Mouse (Mus musculus) lung, embryonic 15.5 days (tissue): ENCODE measurements around the gene Iglon5. TPM values are rescaled to one million over a fixed set of nuclear protein-coding genes. Genes with fewer than 3 reads are reported as not detected.
A peak's percentile ranks its signal among the peaks of the same experiment; 100 is the strongest.

Experiments used
- ATAC-seq: fragments of 200-750 bp; cut with Nextera tagmentation; 2 replicates; pipeline ENCODE4 v1.8.0; 2017; ENCODE audit warnings: moderate number of reproducible peaks, borderline replicate concordance; ENCODE audit not compliant: low FRiP score, low TSS enrichment; ENCODE audit errors: extremely low read depth
- H3K27ac ChIP-seq: fragments of 300-500 bp; sonication (generic); 2 replicates; pipeline ENCODE4 v1.5.1; 2015; ENCODE audit warnings: moderate library complexity, mild to moderate bottlenecking, inconsistent platforms
- H3K27me3 ChIP-seq: fragments of 300-500 bp; sonication (generic); 2 replicates; pipeline ENCODE4 v1.6.1; 2015; ENCODE audit warnings: inconsistent platforms
- H3K36me3 ChIP-seq: fragments of 300-500 bp; sonication (generic); 2 replicates; pipeline ENCODE4 v1.6.1; 2015; ENCODE audit warnings: inconsistent platforms
- H3K4me1 ChIP-seq: fragments of 300-500 bp; sonication (generic); 2 replicates; pipeline ENCODE4 v1.6.1; 2015; ENCODE audit warnings: inconsistent platforms
- H3K4me2 ChIP-seq: fragments of 300-500 bp; sonication (generic); 2 replicates; pipeline ENCODE4 v1.6.1; 2015; ENCODE audit warnings: inconsistent platforms, mild to moderate bottlenecking, moderate library complexity
- H3K4me3 ChIP-seq: fragments of 300-500 bp; sonication (generic); 2 replicates; pipeline ENCODE4 v1.5.1; 2015; ENCODE audit warnings: mild to moderate bottlenecking, inconsistent platforms
- H3K9ac ChIP-seq: fragments of 300-500 bp; sonication (generic); 2 replicates; pipeline ENCODE4 v1.6.1; 2015; ENCODE audit warnings: inconsistent platforms
- H3K9me3 ChIP-seq: fragments of 300-500 bp; sonication (generic); 2 replicates; pipeline ENCODE4 v1.6.1; 2016; ENCODE audit warnings: inconsistent platforms
- WGBS: fragments of 180-500 bp; shearing (Covaris S2); methylation state at CpG from one replicate; pipeline ENCODE4 v1.1.7; 2015; 5-methylcytosine and 5-hydroxymethylcytosine counted together
- polyA plus RNA-seq: library from polyadenylated mRNA; unstranded; fragments of >200 nt; fragmentation: Nextera tagmentation; extraction: Ambion mirVana; gene quantifications from 2 replicates; pipeline ENCODE4 v1.2.1, GENCODE M21; 2015

The Iglon5 gene
- 0.39 and 0.48 TPM in 2 replicates for polyA plus RNA-seq

DNA sequence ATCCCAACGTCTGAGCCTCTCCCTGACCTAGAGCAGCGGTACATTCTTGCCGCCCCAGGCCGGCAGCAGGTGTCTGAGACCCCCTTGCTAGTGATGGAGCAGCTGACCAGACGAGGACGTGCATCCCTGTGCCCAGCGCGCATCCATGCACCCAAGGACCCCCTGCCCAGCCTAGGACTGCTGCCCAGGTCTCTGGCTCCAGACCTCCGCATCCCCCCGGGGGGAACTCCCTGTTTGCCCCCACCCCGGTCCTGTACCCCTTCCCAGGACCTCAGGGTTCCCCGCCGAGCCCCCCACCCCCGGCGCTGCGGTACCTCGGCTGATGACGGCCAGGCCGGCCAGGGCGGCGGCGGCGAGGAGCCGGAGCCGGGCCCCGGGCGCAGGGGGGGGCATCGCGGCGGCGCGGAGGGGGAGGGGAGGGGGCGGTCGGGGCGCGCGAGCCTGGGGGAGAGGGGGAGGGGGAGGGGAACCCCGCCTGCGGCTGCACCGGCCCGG, at the start of gene Iglon5:
Gene Iglon5, minus strand, starts transcription at position 445 of the 495 bp plus-strand sequence.
- peak within 1 kb of the TSS; percentile 19; the same call in 1 of the 2 replicates for H3K9ac ChIP-seq
- 0 out of 2 replicates have a peak, but pooled peaks cover 7% of the 10 kb centered on the region for H3K27me3 ChIP-seq
- peak; percentile 33; the same call in 1 of the 2 replicates for ATAC-seq
- H3K9me3 ChIP-seq = no peaks in the 10 kb centered on the region
- peak within 1 kb of the TSS; percentile 75 for H3K4me2 ChIP-seq
- H3K4me1 ChIP-seq = no peaks in the 10 kb centered on the region
- H3K36me3 ChIP-seq = no peaks in the 10 kb centered on the region
- whole genome bisulfite sequencing = 2% methylated on average over 23 of the region's 41 CpGs
- peak within 1 kb of the TSS; percentile 42 for H3K4me3 ChIP-seq
- no peak within 1 kb of the TSS for H3K27ac ChIP-seq

DNA sequence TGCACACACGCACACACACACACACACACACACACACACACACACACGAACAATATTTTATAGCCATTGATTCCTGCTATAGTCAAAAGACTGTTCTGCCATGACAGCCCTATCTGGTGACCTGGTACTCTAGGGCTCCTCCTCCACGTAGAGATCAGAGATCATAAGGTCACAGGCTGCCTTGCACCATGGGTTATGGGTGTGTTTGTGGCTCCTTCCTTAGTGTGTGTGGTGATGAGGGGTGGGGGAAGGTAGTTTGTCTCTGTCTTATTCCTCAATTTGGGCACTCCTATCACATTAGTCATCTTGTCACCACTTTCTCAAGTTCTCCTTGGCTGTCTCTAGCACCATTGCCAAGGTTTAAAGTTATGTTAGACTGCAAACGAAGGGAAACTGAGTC, 48.6 kb upstream of the Iglon5 start:
- H3K4me3 ChIP-seq = no peak overlapping the region
- no peak overlapping the region for H3K4me2 ChIP-seq
- H3K9ac ChIP-seq = no peak overlapping the region
- H3K27ac ChIP-seq = no peak overlapping the region
- 65% methylated on average over 4 of the region's 4 CpGs for WGBS
- H3K36me3 ChIP-seq = no peaks in the 10 kb centered on the region
- no peaks in the 10 kb centered on the region for H3K27me3 ChIP-seq
- ATAC-seq = no peak
- H3K4me1 ChIP-seq = no peaks in the 10 kb centered on the region
- no peaks in the 10 kb centered on the region for H3K9me3 ChIP-seq

- ATAC-seq = no peak
- 78% methylated on average over 9 of the region's 9 CpGs for WGBS
Observed at GRCm38 (mm10) chr7:43532936-43533505, 43.1 kb upstream of the Iglon5 start.

DNA sequence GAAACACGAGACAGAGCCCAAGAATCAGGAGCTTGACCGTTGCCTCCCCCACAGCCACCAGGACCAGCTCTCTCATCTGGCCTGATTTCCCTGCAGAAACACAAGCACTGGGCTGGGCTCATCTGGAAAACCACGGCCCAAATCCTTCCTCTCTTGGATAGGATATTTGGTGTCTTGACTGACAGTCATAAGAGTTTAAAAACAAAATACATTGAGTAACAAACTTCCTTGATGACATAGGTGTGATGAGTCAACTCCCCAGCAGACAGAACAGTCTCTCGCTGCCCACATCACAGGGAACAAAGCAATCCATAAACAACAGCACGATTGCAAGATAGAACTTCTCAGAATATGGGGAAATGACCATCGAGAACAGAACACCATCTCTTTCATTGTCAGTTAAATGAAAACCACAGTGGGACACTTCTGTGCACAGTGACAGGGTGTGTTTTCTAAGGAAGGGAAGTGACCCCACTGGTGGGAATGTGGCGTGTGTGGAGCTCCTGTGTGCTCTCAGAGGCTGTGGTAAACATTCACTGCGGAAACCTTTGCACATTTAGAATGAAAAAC, 40.4 kb upstream of the Iglon5 start:
- WGBS = 58% methylated on average over 8 of the region's 8 CpGs
- no peaks in the 10 kb centered on the region for H3K9me3 ChIP-seq

More at GRCm38 (mm10) chr7:43532936-43533505, 43.1 kb upstream of the Iglon5 start:
- H3K4me2 ChIP-seq = no peak overlapping the region
- H3K4me3 ChIP-seq = no peak overlapping the region
- H3K36me3 ChIP-seq = no peaks in the 10 kb centered on the region
- H3K9me3 ChIP-seq = no peaks in the 10 kb centered on the region
- H3K27me3 ChIP-seq = no peaks in the 10 kb centered on the region
- no peaks in the 10 kb centered on the region for H3K4me1 ChIP-seq
- no peak overlapping the region for H3K9ac ChIP-seq
- H3K27ac ChIP-seq = no peak overlapping the region

DNA sequence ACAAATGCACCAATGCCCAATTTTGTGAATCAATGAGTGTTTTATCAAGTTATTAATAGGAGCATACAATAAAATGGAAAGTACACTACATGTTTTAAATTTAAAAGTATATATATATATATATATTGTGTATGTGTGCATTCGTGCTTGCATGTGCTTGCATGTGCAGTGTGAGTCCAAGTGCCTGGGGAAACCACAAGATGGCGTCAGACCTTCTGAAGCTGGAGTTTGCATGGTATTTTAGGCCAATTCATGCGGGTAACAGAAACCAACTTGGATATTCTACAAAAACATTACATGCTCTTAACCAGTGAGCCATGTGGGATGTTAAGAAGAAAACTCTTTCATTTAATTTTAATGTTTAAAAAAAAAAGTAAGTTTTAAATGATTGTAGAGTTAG, 35.4 kb upstream of the Iglon5 start:
- no peak for ATAC-seq
- Histone ChIP-seq H3K27me3 (no peaks in the 10 kb centered on the region), H3K4me2 (no peak overlapping the region), H3K9ac (no peak overlapping the region), H3K4me1 (no peaks in the 10 kb centered on the region), H3K36me3 (no peaks in the 10 kb centered on the region), H3K27ac (no peak overlapping the region), H3K9me3 (no peaks in the 10 kb centered on the region), H3K4me3 (no peak overlapping the region)
- 41% methylated on average over 3 of the region's 3 CpGs for WGBS

More for the DNA sequence above, 40.4 kb upstream of the Iglon5 start:
- no peaks in the 10 kb centered on the region for H3K27me3 ChIP-seq
- H3K4me3 ChIP-seq = no peak overlapping the region
- no peak overlapping the region for H3K9ac ChIP-seq
- no peaks in the 10 kb centered on the region for H3K4me1 ChIP-seq
- ATAC-seq = no peak
- H3K4me2 ChIP-seq = no peak overlapping the region
- H3K27ac ChIP-seq = no peak overlapping the region
- H3K36me3 ChIP-seq = no peaks in the 10 kb centered on the region

DNA sequence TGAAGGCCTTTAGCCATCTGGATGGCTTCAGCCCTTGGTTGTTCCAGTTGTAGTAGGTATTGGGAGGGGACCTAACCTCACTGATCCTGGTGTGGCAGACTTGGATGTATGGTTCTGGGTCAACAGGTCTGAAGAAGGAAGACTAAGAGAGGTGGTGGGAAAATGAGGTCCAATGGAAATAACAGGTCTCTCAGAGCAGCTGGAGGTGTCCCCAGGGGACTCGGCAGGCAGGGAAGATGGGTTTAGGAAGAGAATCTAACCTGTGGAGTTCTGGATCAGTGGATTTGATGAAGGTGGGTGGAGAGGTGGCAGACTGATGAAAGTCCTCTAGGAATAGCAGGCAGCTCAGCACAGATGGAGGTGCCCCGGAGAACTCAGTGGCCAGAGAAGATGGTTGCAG, 32.9 kb upstream of the Iglon5 start:
- H3K4me1 ChIP-seq = no peaks in the 10 kb centered on the region
- H3K4me2 ChIP-seq = no peak overlapping the region
- no peaks in the 10 kb centered on the region for H3K9me3 ChIP-seq
- no peak for ATAC-seq
- no peaks in the 10 kb centered on the region for H3K27me3 ChIP-seq
- H3K27ac ChIP-seq = no peak overlapping the region
- no peaks in the 10 kb centered on the region for H3K36me3 ChIP-seq
- no peak overlapping the region for H3K4me3 ChIP-seq
- WGBS = 85% methylated on average over 2 of the region's 2 CpGs
- H3K9ac ChIP-seq = no peak overlapping the region

DNA sequence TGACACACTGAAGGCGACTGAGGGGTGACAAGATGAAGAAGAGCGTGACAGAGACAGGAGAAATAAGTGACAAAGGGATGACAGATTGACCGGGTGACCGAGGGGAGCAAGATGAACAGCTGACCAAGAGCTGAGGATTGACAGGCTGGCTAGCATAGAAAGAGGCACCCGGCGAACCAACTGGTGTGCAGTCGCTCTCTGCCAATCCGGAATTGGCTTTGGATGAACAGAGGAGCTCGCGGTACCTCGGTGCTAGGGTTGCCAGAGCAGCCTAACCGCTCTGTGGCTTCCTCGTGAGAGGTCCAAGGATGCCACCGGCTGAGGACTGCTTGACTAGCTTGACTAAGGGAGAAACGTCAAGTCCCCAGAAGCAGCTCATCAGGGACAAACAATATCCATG, 28.5 kb upstream of the Iglon5 start:
- H3K36me3 ChIP-seq = no peaks in the 10 kb centered on the region
- no peaks in the 10 kb centered on the region for H3K9me3 ChIP-seq
- no peak overlapping the region for H3K4me2 ChIP-seq
- no peak overlapping the region for H3K9ac ChIP-seq
- no peaks in the 10 kb centered on the region for H3K4me1 ChIP-seq
- WGBS = 81% methylated on average over 15 of the region's 15 CpGs
- no peaks in the 10 kb centered on the region for H3K27me3 ChIP-seq
- H3K27ac ChIP-seq = no peak overlapping the region
- no peak for ATAC-seq
- no peak overlapping the region for H3K4me3 ChIP-seq

DNA sequence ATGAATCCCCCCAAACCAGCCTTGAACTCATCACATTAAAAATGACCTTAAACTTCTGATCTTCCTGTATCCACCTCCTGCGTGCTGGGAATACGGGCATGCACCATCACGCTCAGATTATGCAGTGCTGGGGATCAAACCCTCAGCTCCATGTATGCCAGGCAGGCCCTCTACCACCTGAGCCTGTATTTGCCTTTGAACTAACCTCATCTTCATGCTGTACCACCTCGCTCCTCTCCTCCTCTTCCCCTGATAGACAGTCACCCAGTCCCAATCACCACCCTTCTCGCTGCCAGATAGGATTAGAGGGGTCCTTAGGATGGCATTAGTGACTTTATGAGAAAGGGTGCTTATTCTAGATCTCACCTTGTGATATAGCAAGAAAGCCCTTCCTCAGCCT, 25.2 kb upstream of the Iglon5 start:
- no peak overlapping the region for H3K27ac ChIP-seq
- 78% methylated on average over 5 of the region's 5 CpGs for WGBS
- H3K27me3 ChIP-seq = no peaks in the 10 kb centered on the region
- H3K9ac ChIP-seq = no peak overlapping the region
- ATAC-seq = no peak
- no peaks in the 10 kb centered on the region for H3K9me3 ChIP-seq
- no peak overlapping the region for H3K4me2 ChIP-seq
- H3K36me3 ChIP-seq = no peaks in the 10 kb centered on the region
- H3K4me3 ChIP-seq = no peak overlapping the region
- H3K4me1 ChIP-seq = no peaks in the 10 kb centered on the region

DNA sequence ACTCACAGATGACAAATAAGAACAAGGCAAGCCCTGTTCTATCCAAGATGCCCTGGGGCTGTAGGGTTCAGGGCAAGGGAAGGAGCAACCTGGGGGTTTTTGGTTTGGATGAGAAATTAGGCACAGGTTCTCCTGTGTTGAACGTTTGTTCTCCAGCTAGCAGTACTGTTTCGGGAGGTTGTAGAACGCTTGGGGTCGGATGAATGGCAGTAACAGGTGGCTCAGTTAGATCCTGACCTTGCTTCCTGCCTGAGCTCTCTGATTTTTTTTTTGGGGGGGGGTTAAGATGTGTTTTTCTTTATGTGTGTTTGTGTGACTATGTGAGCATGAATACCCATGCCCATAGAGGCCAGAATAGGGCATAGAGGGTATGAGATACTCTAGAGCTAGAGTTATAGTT, 22.6 kb upstream of the Iglon5 start:
- Histone ChIP-seq H3K9me3 (no peaks in the 10 kb centered on the region), H3K4me1 (no peaks in the 10 kb centered on the region), H3K9ac (no peak overlapping the region), H3K4me2 (no peak overlapping the region), H3K27ac (no peak overlapping the region), H3K27me3 (no peaks in the 10 kb centered on the region), H3K4me3 (no peak overlapping the region), H3K36me3 (no peaks in the 10 kb centered on the region)
- no peak for ATAC-seq
- WGBS = 79% methylated on average over 4 of the region's 4 CpGs

DNA sequence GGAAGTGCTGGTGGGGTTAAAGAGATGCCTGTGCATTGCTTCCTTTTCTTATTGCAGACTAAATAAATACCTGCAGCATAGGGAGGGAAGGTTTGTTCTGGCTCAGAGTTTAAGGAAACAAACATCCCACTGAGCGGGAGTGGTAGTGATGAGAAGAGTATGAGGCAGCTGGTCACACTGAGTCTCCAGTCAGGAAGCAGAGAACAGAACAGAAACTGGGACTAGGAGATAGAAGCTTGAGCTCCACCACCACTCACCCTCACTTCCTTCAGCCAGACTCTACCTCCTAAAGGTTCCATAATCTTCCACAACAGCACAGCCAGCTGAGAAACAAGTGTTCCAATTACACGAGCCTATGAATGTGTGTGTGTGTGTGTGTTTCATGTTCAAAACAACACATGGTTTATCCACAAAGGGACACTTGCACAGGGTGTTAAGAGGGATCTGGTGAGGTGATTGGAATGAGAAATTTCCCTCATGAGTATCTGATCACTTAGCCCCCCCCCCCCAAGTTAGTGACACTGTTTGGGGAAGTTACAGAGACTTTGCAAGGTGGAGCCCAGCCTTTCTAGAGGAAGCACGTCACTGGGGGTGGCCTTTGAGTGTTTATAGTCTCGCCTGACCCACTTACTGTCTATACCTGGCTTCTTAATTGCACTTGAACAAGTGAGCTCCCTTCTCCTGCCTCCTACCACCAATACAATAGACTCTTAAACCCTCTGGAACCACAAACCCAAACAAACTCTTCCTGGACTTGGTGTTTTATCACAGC, 22.0 kb upstream of the Iglon5 start:
- H3K4me3 ChIP-seq = no peak overlapping the region
- H3K4me1 ChIP-seq = no peaks in the 10 kb centered on the region
- H3K9me3 ChIP-seq = no peaks in the 10 kb centered on the region
- no peaks in the 10 kb centered on the region for H3K27me3 ChIP-seq
- no peaks in the 10 kb centered on the region for H3K36me3 ChIP-seq
- 29% methylated on average over 4 of the region's 4 CpGs for WGBS
- ATAC-seq = no peak
- no peak overlapping the region for H3K9ac ChIP-seq
- no peak overlapping the region for H3K27ac ChIP-seq
- no peak overlapping the region for H3K4me2 ChIP-seq

GRCm38 (mm10) chr7:43495343-43496021, 5.6 kb upstream of the Iglon5 start:
- no peak for ATAC-seq
- H3K4me3 ChIP-seq = no peak overlapping the region
- H3K4me1 ChIP-seq = no peaks in the 10 kb centered on the region
- WGBS = 16% methylated on average over 21 of the region's 21 CpGs
- H3K36me3 ChIP-seq = no peaks in the 10 kb centered on the region
- H3K27me3 ChIP-seq = no peaks in the 10 kb centered on the region
- H3K4me2 ChIP-seq = no peak overlapping the region
- no peak overlapping the region for H3K9ac ChIP-seq
- H3K9me3 ChIP-seq = no peaks in the 10 kb centered on the region
- no peak overlapping the region for H3K27ac ChIP-seq
